Mouse (Mus musculus) A20 (cell line): Measurements from ENCODE around the gene Phactr3.

Experiments used
- DNase-seq: peaks from one replicate; pipeline ENCODE4 v3.0.0-alpha.2; 2011; ENCODE audit warnings: low read depth, low spot score

Phactr3 gene

DNA sequence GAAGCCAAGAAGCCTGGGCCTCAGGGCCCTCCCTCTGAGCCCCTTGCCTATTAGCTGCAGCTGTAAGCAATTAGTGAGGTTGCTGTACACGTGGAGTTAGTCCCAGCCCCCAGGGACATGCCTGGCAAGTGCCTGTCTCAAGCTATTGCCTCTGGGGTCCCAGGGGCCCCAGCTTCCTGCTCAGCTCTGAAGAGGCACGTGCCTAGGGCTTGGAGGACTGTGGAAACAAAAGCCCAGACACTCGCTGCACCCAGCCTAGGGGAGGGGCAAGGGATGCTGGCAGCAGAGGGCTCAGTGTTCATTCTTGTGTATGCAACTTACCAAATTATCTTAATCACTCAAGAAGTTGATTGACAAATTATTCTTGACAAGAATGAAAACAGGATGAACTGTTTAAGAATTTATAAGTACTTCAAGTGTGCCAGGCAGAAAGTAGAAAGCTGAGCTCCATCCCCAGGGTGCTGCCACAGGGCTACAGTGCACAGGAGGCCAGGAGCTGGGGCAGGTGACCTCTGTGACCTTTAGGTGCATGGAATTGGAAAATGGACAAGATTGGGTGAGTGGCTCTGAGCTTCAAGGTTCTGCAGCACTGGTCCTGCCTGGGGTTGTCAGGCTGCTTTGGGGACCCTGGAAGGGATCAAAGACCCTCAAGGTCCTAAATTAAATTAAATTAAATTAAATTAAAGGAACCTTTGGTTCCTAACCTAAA, 138.5 kb downstream of the Phactr3 start:
- DNase-seq: peak; percentile 26

DNA sequence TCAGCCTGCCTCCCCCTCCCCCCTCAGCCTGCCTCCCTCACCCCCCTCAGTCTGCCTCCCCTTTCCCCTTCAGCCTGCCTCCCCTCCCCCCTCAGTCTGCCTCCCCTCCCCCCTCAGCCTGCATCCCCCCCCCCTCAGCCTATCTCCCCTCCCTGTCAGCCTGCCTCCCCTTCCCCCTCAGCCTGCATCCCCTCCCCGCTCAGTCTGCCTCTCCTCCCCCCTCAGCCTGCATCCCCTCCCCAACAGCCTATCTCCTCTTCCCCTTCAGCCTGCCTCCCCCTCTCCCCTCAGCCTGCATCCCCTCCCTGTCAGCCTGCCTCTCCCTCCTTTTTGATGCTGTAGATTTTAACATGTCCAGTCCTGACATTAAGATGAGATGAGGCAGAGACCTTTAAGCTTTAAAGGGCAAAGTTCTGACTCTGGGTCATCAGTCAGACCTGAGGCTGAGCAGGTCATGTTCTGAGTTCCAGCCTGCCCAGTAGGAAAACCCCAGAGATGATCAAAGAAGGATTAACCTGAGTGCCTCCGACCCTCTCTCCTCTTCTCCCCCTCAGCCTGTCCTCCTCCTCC, 139.3 kb downstream of the Phactr3 start:
- no peak for DNase-seq

DNA sequence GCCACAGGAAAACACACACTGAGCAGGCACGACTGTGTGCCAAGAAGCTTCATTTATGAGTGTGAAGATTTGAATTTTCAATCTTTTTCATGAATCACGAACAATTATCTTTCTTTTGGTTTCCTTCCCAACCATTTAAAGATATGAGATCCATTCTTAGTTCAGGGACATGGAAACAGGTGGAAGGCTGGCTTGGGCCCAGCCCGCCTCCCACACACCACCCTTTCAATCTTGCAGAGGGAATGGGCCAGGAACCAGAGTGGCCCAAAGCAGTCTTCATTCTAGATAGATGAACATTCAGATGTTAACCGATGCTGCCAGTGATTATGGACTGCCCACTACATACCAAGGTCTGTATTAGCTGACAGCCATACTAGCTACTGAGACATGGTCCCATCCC, 144.3 kb downstream of the Phactr3 start:
- no peak for DNase-seq

GRCm38 (mm10) chr2:178264389-178264788, 145.6 kb downstream of the Phactr3 start:
- DNase-seq: peak; percentile 61

DNA sequence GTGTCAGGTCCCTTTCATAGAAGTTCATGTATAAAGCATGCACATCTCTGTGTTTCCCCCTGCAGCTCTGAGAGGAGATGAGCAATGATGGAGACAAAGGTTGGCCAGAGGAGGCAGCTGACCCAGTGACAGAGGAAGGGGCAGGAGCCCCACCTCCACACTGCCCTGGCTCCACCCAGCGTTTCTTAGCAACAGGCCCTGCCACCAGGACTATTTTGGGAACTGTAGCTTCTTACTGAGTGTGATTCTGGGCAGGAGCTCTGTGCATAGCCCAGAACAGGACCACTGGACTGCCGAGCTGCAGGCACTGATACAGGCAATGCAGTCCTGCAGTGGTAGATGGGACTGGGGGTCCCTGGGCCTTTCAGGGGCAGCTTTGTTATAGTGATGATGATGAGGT, 146.7 kb downstream of the Phactr3 start:
- DNase-seq: no peak

DNA sequence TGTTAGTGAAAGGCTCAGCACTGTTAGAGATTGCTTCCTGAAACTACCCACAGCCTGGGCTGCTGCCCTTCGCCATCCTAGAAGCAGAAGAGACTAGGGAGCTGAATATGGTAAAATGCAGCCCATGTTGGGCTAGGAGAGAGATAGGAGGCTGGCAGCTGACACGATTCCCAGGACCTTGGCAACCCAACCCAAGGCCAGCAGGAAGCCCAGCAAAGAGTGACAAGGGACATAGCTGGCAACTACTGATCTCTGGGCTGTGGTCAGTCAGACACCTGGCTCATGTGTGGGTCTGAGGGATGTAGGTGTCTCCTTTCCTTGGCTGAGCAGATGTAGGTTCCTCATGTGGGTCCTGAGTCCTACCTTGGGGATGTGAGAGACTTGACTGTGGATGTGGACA, 152.0 kb downstream of the Phactr3 start:
- no peak for DNase-seq

DNA sequence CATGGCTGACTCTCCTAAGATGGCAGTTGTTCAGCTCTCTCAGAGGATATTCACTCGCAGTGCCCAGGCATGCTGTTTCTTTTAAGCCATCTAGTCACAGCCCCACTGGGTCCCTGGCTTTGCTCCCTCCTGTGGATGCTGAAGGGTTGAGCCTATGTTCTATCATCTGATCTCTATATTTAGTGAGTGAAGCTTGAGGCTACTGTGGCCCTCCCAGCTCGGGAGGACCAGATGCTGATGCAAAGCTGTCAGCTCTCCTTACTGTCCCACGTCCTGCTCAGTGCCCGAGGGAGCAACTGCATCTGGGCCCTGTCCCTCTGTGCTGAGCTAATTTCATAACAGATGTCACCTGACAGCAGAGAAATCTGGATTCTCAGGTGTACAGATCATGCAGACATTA, 153.6 kb downstream of the Phactr3 start:
- no peak for DNase-seq

- DNase-seq: no peak
Observed at GRCm38 (mm10) chr2:178274126-178274525, 155.4 kb downstream of the Phactr3 start.

- no peak for DNase-seq
Observed at GRCm38 (mm10) chr2:178277206-178277605, 158.4 kb downstream of the Phactr3 start.

GRCm38 (mm10) chr2:178281183-178281582, 162.4 kb downstream of the Phactr3 start:
- no peak for DNase-seq

GRCm38 (mm10) chr2:178287285-178287684, 168.5 kb downstream of the Phactr3 start:
- no peak for DNase-seq

DNA sequence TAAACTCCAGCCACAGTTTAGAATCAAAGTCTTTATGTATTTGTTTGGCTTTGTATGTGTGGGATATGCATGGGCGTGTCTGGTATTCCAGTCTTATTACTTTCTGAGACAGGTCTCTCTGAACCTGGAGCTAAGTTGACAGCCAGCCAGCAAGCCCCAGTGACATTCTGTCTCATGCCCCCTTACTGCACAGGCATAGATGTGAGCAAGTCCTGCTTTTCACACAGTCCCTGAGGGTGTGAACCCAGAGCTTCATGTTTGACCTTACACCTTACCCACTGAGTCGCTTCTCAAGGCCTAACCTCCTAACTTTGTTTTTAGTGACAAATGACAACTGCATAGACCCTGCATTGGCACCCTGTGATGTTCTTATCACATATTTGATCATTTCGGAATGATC, 169.9 kb downstream of the Phactr3 start:
- no peak for DNase-seq

- no peak for DNase-seq
Observed at GRCm38 (mm10) chr2:178303453-178304187, 184.8 kb downstream of the Phactr3 start.

DNA sequence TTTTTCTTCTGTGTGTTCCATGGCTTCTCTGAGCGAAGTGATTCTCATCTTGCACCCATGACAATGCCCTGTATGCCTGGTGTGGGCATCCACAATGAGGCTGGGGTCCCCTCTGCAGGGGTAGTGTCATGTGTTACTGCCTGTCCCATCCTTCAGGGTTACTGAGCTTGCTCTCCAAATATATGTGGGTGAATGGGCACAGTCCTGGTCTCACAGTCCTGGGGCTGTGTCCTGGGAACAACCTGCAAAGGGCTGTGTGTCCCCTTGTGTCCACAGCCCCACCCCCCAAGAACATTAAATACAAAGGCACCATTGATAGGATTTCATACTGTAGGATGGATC, 185.4 kb downstream of the Phactr3 start:
- DNase-seq: no peak

DNA sequence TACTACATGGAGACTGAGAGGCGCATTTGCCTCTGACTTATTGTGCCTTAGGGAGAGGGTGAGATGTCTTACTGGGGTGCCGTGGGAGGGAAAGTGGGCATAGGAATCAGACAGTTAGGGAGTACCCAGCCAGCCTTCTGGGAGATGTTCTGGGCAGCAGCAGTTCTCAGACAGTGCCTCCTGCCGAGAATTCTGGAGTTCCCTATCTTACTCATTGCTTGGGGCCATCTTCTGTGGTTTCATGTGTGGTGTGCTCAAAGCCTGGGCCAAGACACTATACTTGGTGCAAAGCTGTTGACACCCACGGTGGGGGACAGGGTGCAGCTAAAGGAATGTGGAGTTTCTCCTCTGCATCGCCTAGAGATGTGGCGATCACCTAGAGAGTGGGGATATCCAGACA, 185.9 kb downstream of the Phactr3 start:
- no peak for DNase-seq

DNA sequence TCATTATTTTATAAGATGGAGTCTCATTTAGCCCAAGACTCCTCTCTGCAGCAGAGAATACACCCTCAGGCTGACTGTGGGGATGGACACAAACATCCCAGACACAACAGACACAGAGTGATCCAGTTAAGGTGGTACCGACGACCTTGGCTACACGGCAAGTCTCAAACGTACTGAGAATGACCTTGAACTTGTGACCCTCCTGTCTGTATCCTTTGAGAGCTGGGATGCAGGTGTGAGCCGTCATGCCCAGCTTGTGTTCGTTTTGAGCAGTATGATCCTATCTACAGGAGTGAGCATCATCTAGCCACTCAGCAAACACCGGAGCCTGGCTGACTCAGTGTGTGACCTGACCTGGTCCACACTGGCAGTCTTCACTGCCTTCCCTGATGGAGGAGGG, 194.8 kb downstream of the Phactr3 start:
- DNase-seq: no peak

DNA sequence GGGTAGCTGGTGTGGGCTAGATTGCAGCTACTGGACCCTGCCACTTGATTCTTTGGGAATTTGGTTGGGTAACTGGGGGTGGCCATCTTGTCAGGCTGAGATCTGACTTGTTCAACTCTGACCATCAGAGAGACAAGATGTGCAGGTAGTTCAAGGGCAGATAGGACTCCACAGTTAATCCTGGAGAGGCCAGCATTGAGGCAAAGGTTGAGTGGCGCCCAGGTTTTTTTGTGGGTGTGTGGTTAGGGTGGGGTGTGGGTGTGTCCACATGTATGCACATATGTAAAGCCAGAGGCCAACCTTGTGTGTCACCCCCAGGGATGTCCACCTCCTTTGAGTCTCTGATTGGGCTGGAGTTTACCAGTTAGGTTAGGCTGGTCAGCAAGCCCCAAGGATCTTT, 197.5 kb downstream of the Phactr3 start:
- no peak for DNase-seq

GRCm38 (mm10) chr2:178319766-178320165, 201.0 kb downstream of the Phactr3 start:
- DNase-seq: no peak

GRCm38 (mm10) chr2:178321271-178321670, 202.5 kb downstream of the Phactr3 start:
- no peak for DNase-seq

DNA sequence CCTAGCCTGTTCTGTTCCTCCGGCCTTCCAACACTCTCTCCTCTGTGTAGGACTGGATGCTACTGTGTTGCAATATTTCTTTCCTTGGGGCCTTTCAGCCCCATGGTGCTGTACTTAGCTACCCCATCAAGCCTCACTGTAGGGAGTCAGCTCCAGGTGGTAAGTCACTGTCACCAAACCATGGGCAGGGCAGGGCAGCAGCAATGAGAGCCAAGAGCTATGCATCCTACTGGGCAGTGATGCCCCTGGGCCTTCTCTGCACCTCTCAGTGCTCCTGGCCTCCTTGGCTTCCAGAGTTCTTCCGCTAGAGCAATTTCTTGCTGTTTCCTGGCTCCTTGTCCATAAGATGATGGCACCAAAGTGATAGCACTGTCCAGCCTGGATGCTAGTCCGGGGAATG, 205.6 kb downstream of the Phactr3 start:
- no peak for DNase-seq

- DNase-seq: no peak
Observed at GRCm38 (mm10) chr2:178324818-178325217, 206.0 kb downstream of the Phactr3 start.

GRCm38 (mm10) chr2:178326067-178326466, 207.3 kb downstream of the Phactr3 start:
- DNase-seq: no peak
